8 mouse cellular contexts compared by ENCODE assay signal in genomic region chr2:130628424-130628823, GRCm38 (mm10). TPM values are rescaled to one million over a fixed set of nuclear protein-coding genes. Genes with fewer than 3 reads are reported as not detected.
DNase-seq lines count a peak whose midpoint lies in the region; ATAC-seq lines count a peak whose summit lies in the region.

No protein-coding gene starts in this region.

- no peaks in the 10 kb centered on the region for H3K9me3 ChIP-seq in megakaryocyte, embryonic 14.5 days
- no peaks in the 10 kb centered on the region for H3K9me3 ChIP-seq in hindbrain, embryonic 13.5 days
- H3K9me3 ChIP-seq in midbrain, embryonic 14.5 days (ENCODE audit: control insufficient read depth, low read length), result no peaks in the 10 kb centered on the region

- H3K27me3 ChIP-seq in megakaryocyte, embryonic 14.5 days (replicated peaks), result peaks cover 10% of the 10 kb centered on the region
- H3K27me3 ChIP-seq in hindbrain, embryonic 13.5 days, result peaks cover under 1% of the 10 kb centered on the region
- H3K27me3 ChIP-seq in midbrain, embryonic 14.5 days (ENCODE audit: control insufficient read depth, insufficient read depth, low read length), result no peaks in the 10 kb centered on the region; the same call in 1 of the 2 replicates

- H3K4me3 ChIP-seq in megakaryocyte, embryonic 14.5 days (replicated peaks), result peak overlapping the region; percentile 98
- peak overlapping the region; percentile 90 for H3K4me3 ChIP-seq in hindbrain, embryonic 13.5 days
- peak overlapping the region; percentile 98; the same call in 1 of the 2 replicates for H3K4me3 ChIP-seq in midbrain, embryonic 14.5 days (replicated peaks; ENCODE audit: low read depth, low read length)

- no peak for ATAC-seq in CD4-positive, CD25-positive, alpha-beta regulatory T cell, adult 4 months
- no peak for ATAC-seq in megakaryocyte, adult 5-6 weeks (ENCODE audit: poor library complexity, severe bottlenecking)
- ATAC-seq in hindbrain, embryonic 13.5 days (ENCODE audit: low FRiP score), result no peak
- no peak for ATAC-seq in midbrain, embryonic 14.5 days (ENCODE audit: low FRiP score, low TSS enrichment)

- no peak overlapping the region for H3K9ac ChIP-seq in hindbrain, embryonic 13.5 days
- H3K9ac ChIP-seq in midbrain, embryonic 14.5 days (replicated peaks; ENCODE audit: low read length), result no peak overlapping the region

- peak; percentile 55 for DNase-seq in CD4-positive, CD25-positive, alpha-beta regulatory T cell, adult 2 months (ENCODE audit: low read depth, low spot score)
- no peak for DNase-seq in midbrain, embryonic 14.5 days
- no peak for DNase-seq in yolk sac, embryonic 10.5 days (ENCODE audit: low spot score)
- no peak for DNase-seq in ovary, adult 18-20 months (ENCODE audit: low spot score)

- H3K36me3 ChIP-seq in megakaryocyte, embryonic 14.5 days (replicated peaks; ENCODE audit: low read length), result peaks cover 34% of the 10 kb centered on the region
- H3K36me3 ChIP-seq in hindbrain, embryonic 13.5 days, result peaks cover 23% of the 10 kb centered on the region
- H3K36me3 ChIP-seq in midbrain, embryonic 14.5 days (ENCODE audit: control insufficient read depth, insufficient read depth, low read length), result peaks cover 23% of the 10 kb centered on the region

- peak overlapping the region; percentile 87 for H3K4me2 ChIP-seq in hindbrain, embryonic 13.5 days
- H3K4me2 ChIP-seq in midbrain, embryonic 14.5 days (ENCODE audit: low read length), result peak overlapping the region; percentile 94; the same call in 1 of the 2 replicates

- 64% methylated on average over 3 of the region's 3 CpGs for WGBS in hindbrain, embryonic 13.5 days
- 62% methylated on average over 3 of the region's 3 CpGs for WGBS in midbrain, embryonic 14.5 days

- H3K4me1 ChIP-seq in megakaryocyte, embryonic 14.5 days, result peaks cover 28% of the 10 kb centered on the region
- H3K4me1 ChIP-seq in hindbrain, embryonic 13.5 days (replicated peaks), result peaks cover 8% of the 10 kb centered on the region
- peaks cover 6% of the 10 kb centered on the region for H3K4me1 ChIP-seq in midbrain, embryonic 14.5 days (ENCODE audit: control insufficient read depth, insufficient read depth, low read length)

- no peak overlapping the region for H3K27ac ChIP-seq in hindbrain, embryonic 13.5 days
- no peak overlapping the region for H3K27ac ChIP-seq in midbrain, embryonic 14.5 days (replicated peaks; ENCODE audit: low read depth, low read length)

RNA-seq across cellular contexts. Expression of gene Fastkd5, which starts 1.4 kb away (rescaled TPM):
- 10 to 100 TPM; 12.0 to 12.5 TPM for polyA plus RNA-seq in CD4-positive, CD25-positive, alpha-beta regulatory T cell, adult 4 months (2017; shearing (Covaris generic))
- 0.94 TPM in 1 of 2 replicates, not detected in the other for polyA plus RNA-seq in megakaryocyte, embryonic 14.5 days (2012; ENCODE audit: insufficient read depth, low replicate concordance)
- total RNA-seq in megakaryocyte, adult 5-6 weeks (2015), result 11.0 and 12.4 TPM in 2 replicates
- total RNA-seq in megakaryocyte, adult 5-6 weeks (2017), result 11.9 and 12.4 TPM in 2 replicates
- polyA plus RNA-seq in hindbrain, embryonic 13.5 days (2015; fragmentation: Nextera tagmentation; extraction: Ambion mirVana), result 11.7 and 12.9 TPM in 2 replicates
- polyA plus RNA-seq in midbrain, embryonic 14.5 days (2014; fragmentation: Nextera tagmentation; extraction: Ambion mirVana), result 7.4 and 13.8 TPM in 2 replicates

RNA-seq across cellular contexts. Expression of gene Ubox5, which starts 1.4 kb away (rescaled TPM):
- 10 to 100 TPM in 1 of 2 experiments, 1 to 10 TPM in 1; 8.4 to 14.8 TPM for polyA plus RNA-seq in CD4-positive, CD25-positive, alpha-beta regulatory T cell, adult 4 months (2017; shearing (Covaris generic))
- 1.8 and 1.9 TPM in 2 replicates for polyA plus RNA-seq in megakaryocyte, embryonic 14.5 days (2012; ENCODE audit: insufficient read depth, low replicate concordance)
- total RNA-seq in megakaryocyte, adult 5-6 weeks (2015), result 3.7 and 4.1 TPM in 2 replicates
- total RNA-seq in megakaryocyte, adult 5-6 weeks (2017), result 4.4 and 10.2 TPM in 2 replicates
- polyA plus RNA-seq in hindbrain, embryonic 13.5 days (2015; fragmentation: Nextera tagmentation; extraction: Ambion mirVana), result 11.5 and 11.8 TPM in 2 replicates
- polyA plus RNA-seq in midbrain, embryonic 14.5 days (2014; fragmentation: Nextera tagmentation; extraction: Ambion mirVana), result 10.6 and 13.0 TPM in 2 replicates

RNA-seq across cellular contexts. Expression of gene Lzts3, which starts 14.2 kb away (rescaled TPM):
- under 1 TPM; 0.15 to 0.35 TPM for polyA plus RNA-seq in CD4-positive, CD25-positive, alpha-beta regulatory T cell, adult 4 months (2017; shearing (Covaris generic))
- 0.46 TPM in 1 of 2 replicates, not detected in the other for polyA plus RNA-seq in megakaryocyte, embryonic 14.5 days (2012; ENCODE audit: insufficient read depth, low replicate concordance)
- 0.25 and 0.65 TPM in 2 replicates for total RNA-seq in megakaryocyte, adult 5-6 weeks (2015)
- total RNA-seq in megakaryocyte, adult 5-6 weeks (2017), result 0.24 and 0.37 TPM in 2 replicates
- polyA plus RNA-seq in hindbrain, embryonic 13.5 days (2015; fragmentation: Nextera tagmentation; extraction: Ambion mirVana), result 10.5 and 11.1 TPM in 2 replicates
- polyA plus RNA-seq in midbrain, embryonic 14.5 days (2014; fragmentation: Nextera tagmentation; extraction: Ambion mirVana), result 3.4 and 9.1 TPM in 2 replicates

RNA-seq across cellular contexts. Expression of gene Ddrgk1, which starts 36.0 kb away (rescaled TPM):
- 100 to 1,000 TPM; 121 to 145 TPM for polyA plus RNA-seq in CD4-positive, CD25-positive, alpha-beta regulatory T cell, adult 4 months (2017; shearing (Covaris generic))
- polyA plus RNA-seq in megakaryocyte, embryonic 14.5 days (2012; ENCODE audit: insufficient read depth, low replicate concordance), result 85.4 and 105 TPM in 2 replicates
- total RNA-seq in megakaryocyte, adult 5-6 weeks (2015), result 41.6 and 45.2 TPM in 2 replicates
- total RNA-seq in megakaryocyte, adult 5-6 weeks (2017), result 51.3 and 64.6 TPM in 2 replicates
- polyA plus RNA-seq in hindbrain, embryonic 13.5 days (2015; fragmentation: Nextera tagmentation; extraction: Ambion mirVana), result 72.0 and 74.1 TPM in 2 replicates
- 50.5 and 56.1 TPM in 2 replicates for polyA plus RNA-seq in midbrain, embryonic 14.5 days (2014; fragmentation: Nextera tagmentation; extraction: Ambion mirVana)

RNA-seq across cellular contexts. Expression of gene Itpa, which starts 39.0 kb away (rescaled TPM):
- polyA plus RNA-seq in CD4-positive, CD25-positive, alpha-beta regulatory T cell, adult 4 months (2017; shearing (Covaris generic)), result 10 to 100 TPM; 43.6 to 49.7 TPM
- 8.6 and 10.1 TPM in 2 replicates for polyA plus RNA-seq in megakaryocyte, embryonic 14.5 days (2012; ENCODE audit: insufficient read depth, low replicate concordance)
- 30.3 and 31.9 TPM in 2 replicates for total RNA-seq in megakaryocyte, adult 5-6 weeks (2015)
- total RNA-seq in megakaryocyte, adult 5-6 weeks (2017), result 48.5 and 50.7 TPM in 2 replicates
- 141 and 143 TPM in 2 replicates for polyA plus RNA-seq in hindbrain, embryonic 13.5 days (2015; fragmentation: Nextera tagmentation; extraction: Ambion mirVana)
- 122 and 135 TPM in 2 replicates for polyA plus RNA-seq in midbrain, embryonic 14.5 days (2014; fragmentation: Nextera tagmentation; extraction: Ambion mirVana)
